Mouse (Mus musculus): ENCODE measurements at regions not wholly inside any gene's neighbourhood (a gene's known extent, or its start where the extent isn't known, plus 50 kb on each side); places are given as distances from the start of the nearest gene placed in this dataset.
A peak's percentile ranks its signal among the peaks of the same experiment; 100 is the strongest.

GRCm38 (mm10) chr19:53442756-53443654 is 52.6 kb upstream of the Smndc1 start:
- DNase-seq (ENCODE audit: low read depth, low spot score), result peak; percentile 65

GRCm38 (mm10) chr19:53442132-53442610 is 51.8 kb upstream of the Smndc1 start:
- no peak for DNase-seq (ENCODE audit: low read depth, low spot score)

GRCm38 (mm10) chr19:53441449-53442131 is 51.2 kb upstream of the Smndc1 start:
- DNase-seq (ENCODE audit: low read depth, low spot score), result peak; percentile 34

- DNase-seq (ENCODE audit: low read depth, low spot score), result peak; percentile 49
Observed at GRCm38 (mm10) chr19:53440327-53441055, 50.1 kb upstream of the Smndc1 start.

Data from R1 (cell line).